Mouse (Mus musculus): Measurements from ENCODE around the gene Stab2. TPM values are rescaled to one million over a fixed set of nuclear protein-coding genes. Genes with fewer than 3 reads are reported as not detected.

Gene Stab2
- total RNA-seq, 1 experiment: 0.27 TPM

DNA sequence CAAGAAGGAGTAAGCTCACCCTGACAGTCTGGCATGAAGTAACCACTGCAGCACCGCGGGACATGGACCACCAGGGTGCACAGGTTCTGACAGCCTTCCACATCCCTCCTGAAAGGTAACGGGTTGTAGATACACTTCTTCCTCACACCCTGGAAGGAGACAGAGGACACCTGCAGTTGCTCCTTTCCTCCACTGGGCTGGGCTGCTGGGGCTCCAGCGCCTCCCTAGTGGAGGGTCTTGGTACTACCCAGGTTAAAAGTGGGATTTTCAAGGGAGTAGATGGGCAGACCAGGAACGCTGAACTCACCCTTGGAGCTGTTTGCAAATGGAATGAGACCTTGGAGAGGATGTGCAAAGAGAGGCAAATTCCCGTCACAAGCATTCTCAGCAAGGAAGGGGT lies 144.4 kb downstream of the Stab2 start:
- in situ Hi-C loops (cut with MboI; ENCODE audit: low sequenced_read_pairs in 2 of 2, unreplicated experiment in 2 of 2): no loop called here
- no peaks in the 10 kb centered on the region for H3K36me3 ChIP-seq (ENCODE audit: control insufficient read depth, insufficient read depth, low read length, poor library complexity, severe bottlenecking)
- H3K4me1 ChIP-seq (ENCODE audit: control insufficient read depth in 2 of 2, insufficient read depth in 2 of 2, low read length in 2 of 2, poor library complexity in 1 of 2): no peaks in the 10 kb centered on the region
- TF ChIP-seq CHD2 (IDR thresholded peaks at IDR 0.05; ENCODE audit: low read depth, low read length) (no peak), HCFC1 (IDR thresholded peaks at IDR 0.05; ENCODE audit: borderline replicate concordance, insufficient read depth, low read length) (no peak), MAFK (IDR thresholded peaks at IDR 0.05; ENCODE audit: insufficient read depth, low read depth, low read length) (no peak), ZNF384 (IDR thresholded peaks at IDR 0.05; ENCODE audit: low read depth, low read length) (no peak), ZC3H11A (IDR thresholded peaks at IDR 0.05; ENCODE audit: borderline replicate concordance, low read depth, low read length) (no peak)
- H3K9me3 ChIP-seq (ENCODE audit: control insufficient read depth, insufficient read depth, low read depth, low read length): no peaks in the 10 kb centered on the region
- H3K27ac ChIP-seq (ENCODE audit: insufficient read depth, low read depth, low read length, poor library complexity, severe bottlenecking): no peak overlapping the region
- peak; percentile 27 for DNase-seq (ENCODE audit: low read depth, low spot score)
- H3K9ac ChIP-seq (ENCODE audit: insufficient read depth, low read depth, low read length, poor library complexity, severe bottlenecking): no peak overlapping the region
- H3K4me3 ChIP-seq (ENCODE audit: insufficient read depth in 1 of 2, low read depth in 1 of 2, low read length in 2 of 2, poor library complexity in 1 of 2, severe bottlenecking in 1 of 2): no peak overlapping the region

DNA sequence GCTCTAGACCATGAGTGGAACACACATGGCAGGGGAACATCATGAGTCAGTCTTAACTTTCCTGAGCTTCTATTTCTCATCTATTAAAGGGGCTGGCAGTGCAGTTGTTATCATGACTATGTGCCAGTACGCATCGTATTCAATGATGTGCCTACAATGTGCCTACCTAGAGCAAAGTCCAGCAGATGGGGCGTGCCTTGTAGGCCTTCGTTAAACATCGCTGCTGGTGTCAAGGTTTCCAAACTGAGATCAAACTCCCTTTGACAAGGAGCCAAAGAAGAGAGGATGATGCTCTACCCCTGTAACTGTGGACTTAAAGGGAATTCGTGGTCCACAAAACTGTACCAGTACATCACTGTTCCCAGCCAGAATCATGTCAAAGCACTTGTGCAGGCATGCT lies 145.3 kb downstream of the Stab2 start:
- Histone ChIP-seq H3K36me3 (ENCODE audit: control insufficient read depth, insufficient read depth, low read length, poor library complexity, severe bottlenecking) (no peaks in the 10 kb centered on the region), H3K9me3 (ENCODE audit: control insufficient read depth, insufficient read depth, low read depth, low read length) (no peaks in the 10 kb centered on the region), H3K4me3 (ENCODE audit: insufficient read depth in 1 of 2, low read depth in 1 of 2, low read length in 2 of 2, poor library complexity in 1 of 2, severe bottlenecking in 1 of 2) (no peak overlapping the region), H3K4me1 (ENCODE audit: control insufficient read depth in 2 of 2, insufficient read depth in 2 of 2, low read length in 2 of 2, poor library complexity in 1 of 2) (no peaks in the 10 kb centered on the region), H3K9ac (ENCODE audit: insufficient read depth, low read depth, low read length, poor library complexity, severe bottlenecking) (no peak overlapping the region), H3K27ac (ENCODE audit: insufficient read depth, low read depth, low read length, poor library complexity, severe bottlenecking) (no peak overlapping the region)
- in situ Hi-C loops (cut with MboI; ENCODE audit: low sequenced_read_pairs in 2 of 2, unreplicated experiment in 2 of 2): no loop called here
- no peak for DNase-seq (ENCODE audit: low read depth, low spot score)
- TF ChIP-seq CHD2 (IDR thresholded peaks at IDR 0.05; ENCODE audit: low read depth, low read length): no peak
- no peak for TF ChIP-seq ZNF384 (IDR thresholded peaks at IDR 0.05; ENCODE audit: low read depth, low read length)
- TF ChIP-seq HCFC1 (IDR thresholded peaks at IDR 0.05; ENCODE audit: borderline replicate concordance, insufficient read depth, low read length): no peak
- no peak for TF ChIP-seq ZC3H11A (IDR thresholded peaks at IDR 0.05; ENCODE audit: borderline replicate concordance, low read depth, low read length)
- no peak for TF ChIP-seq MAFK (IDR thresholded peaks at IDR 0.05; ENCODE audit: insufficient read depth, low read depth, low read length)

DNA sequence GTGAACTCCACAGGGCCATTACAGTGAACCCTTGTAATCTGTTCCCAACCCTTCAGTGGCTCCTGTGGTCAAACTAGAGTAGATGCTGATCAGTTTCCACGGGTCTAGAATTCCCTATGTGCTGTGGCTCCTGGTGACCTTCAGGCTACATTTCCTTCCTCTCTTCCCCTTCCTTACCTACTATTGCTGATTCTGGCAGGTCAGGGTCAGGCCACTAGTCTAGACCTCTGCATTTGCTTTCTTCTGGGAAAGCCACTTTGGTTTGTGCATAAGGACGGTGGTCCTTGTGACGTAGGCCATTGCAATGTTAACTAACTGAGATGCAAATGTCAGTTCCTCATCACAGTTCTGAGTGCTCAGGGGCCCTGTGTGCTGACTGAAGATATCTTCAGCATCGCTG lies 147.4 kb downstream of the Stab2 start:
- Histone ChIP-seq H3K36me3 (ENCODE audit: control insufficient read depth, insufficient read depth, low read length, poor library complexity, severe bottlenecking) (no peaks in the 10 kb centered on the region), H3K9me3 (ENCODE audit: control insufficient read depth, insufficient read depth, low read depth, low read length) (no peaks in the 10 kb centered on the region), H3K4me1 (ENCODE audit: control insufficient read depth in 2 of 2, insufficient read depth in 2 of 2, low read length in 2 of 2, poor library complexity in 1 of 2) (no peaks in the 10 kb centered on the region), H3K27ac (ENCODE audit: insufficient read depth, low read depth, low read length, poor library complexity, severe bottlenecking) (no peak overlapping the region), H3K9ac (ENCODE audit: insufficient read depth, low read depth, low read length, poor library complexity, severe bottlenecking) (no peak overlapping the region), H3K4me3 (ENCODE audit: insufficient read depth in 1 of 2, low read depth in 1 of 2, low read length in 2 of 2, poor library complexity in 1 of 2, severe bottlenecking in 1 of 2) (no peak overlapping the region)
- in situ Hi-C loops (cut with MboI; ENCODE audit: low sequenced_read_pairs in 2 of 2, unreplicated experiment in 2 of 2): no loop called here
- DNase-seq (ENCODE audit: low read depth, low spot score): no peak
- TF ChIP-seq ZC3H11A (IDR thresholded peaks at IDR 0.05; ENCODE audit: borderline replicate concordance, low read depth, low read length) (no peak), ZNF384 (IDR thresholded peaks at IDR 0.05; ENCODE audit: low read depth, low read length) (no peak), HCFC1 (IDR thresholded peaks at IDR 0.05; ENCODE audit: borderline replicate concordance, insufficient read depth, low read length) (no peak), CHD2 (IDR thresholded peaks at IDR 0.05; ENCODE audit: low read depth, low read length) (no peak), MAFK (IDR thresholded peaks at IDR 0.05; ENCODE audit: insufficient read depth, low read depth, low read length) (no peak)

DNA sequence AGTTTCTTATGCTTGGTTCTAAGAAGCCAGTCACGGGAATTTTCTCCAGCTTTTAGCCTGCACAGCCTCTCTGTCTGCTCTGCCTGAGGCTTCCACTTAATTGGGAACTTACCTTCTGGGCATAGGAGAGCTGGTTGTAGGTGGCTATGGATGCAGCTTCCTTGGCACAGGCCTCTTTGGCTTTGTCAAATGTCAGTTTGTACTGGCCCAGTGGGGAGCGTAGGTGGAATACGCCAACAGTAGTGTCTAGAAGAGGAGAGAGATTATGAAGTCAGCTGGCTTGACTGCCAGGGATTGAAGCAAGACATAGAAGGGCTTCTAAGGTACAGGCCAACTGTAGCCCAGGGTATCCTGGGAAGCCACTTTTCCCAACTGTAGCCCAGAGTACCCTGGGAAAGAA lies 154.4 kb downstream of the Stab2 start:
- H3K4me3 ChIP-seq (ENCODE audit: insufficient read depth in 1 of 2, low read depth in 1 of 2, low read length in 2 of 2, poor library complexity in 1 of 2, severe bottlenecking in 1 of 2): no peak overlapping the region
- H3K36me3 ChIP-seq (ENCODE audit: control insufficient read depth, insufficient read depth, low read length, poor library complexity, severe bottlenecking): no peaks in the 10 kb centered on the region
- no peak for DNase-seq (ENCODE audit: low read depth, low spot score)
- in situ Hi-C loops (cut with MboI; ENCODE audit: low sequenced_read_pairs in 2 of 2, unreplicated experiment in 2 of 2): no loop called here
- H3K27ac ChIP-seq (ENCODE audit: insufficient read depth, low read depth, low read length, poor library complexity, severe bottlenecking): no peak overlapping the region
- TF ChIP-seq CHD2 (IDR thresholded peaks at IDR 0.05; ENCODE audit: low read depth, low read length) (no peak), HCFC1 (IDR thresholded peaks at IDR 0.05; ENCODE audit: borderline replicate concordance, insufficient read depth, low read length) (no peak), MAFK (IDR thresholded peaks at IDR 0.05; ENCODE audit: insufficient read depth, low read depth, low read length) (no peak), ZC3H11A (IDR thresholded peaks at IDR 0.05; ENCODE audit: borderline replicate concordance, low read depth, low read length) (no peak), ZNF384 (IDR thresholded peaks at IDR 0.05; ENCODE audit: low read depth, low read length) (no peak)
- H3K4me1 ChIP-seq (ENCODE audit: control insufficient read depth in 2 of 2, insufficient read depth in 2 of 2, low read length in 2 of 2, poor library complexity in 1 of 2): no peaks in the 10 kb centered on the region
- no peak overlapping the region for H3K9ac ChIP-seq (ENCODE audit: insufficient read depth, low read depth, low read length, poor library complexity, severe bottlenecking)
- no peaks in the 10 kb centered on the region for H3K9me3 ChIP-seq (ENCODE audit: control insufficient read depth, insufficient read depth, low read depth, low read length)

DNA sequence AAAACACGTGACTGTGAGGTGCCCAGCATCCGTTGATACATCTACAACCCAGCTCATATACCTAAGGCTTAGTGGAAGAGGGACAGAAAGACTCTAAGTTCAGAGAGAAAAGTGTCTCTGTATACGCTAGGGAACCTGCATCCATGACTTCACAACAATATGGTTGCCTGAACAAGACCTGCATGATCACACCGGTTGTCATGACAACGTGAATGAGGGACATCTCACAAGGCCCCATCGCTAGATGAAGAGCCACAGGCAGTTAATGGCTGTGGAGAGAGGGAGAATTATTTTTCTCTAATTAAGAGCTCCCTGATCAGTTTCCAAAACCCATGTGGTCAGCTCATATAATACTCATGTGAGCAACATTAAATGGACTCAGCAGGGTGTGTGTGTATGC lies 155.7 kb downstream of the Stab2 start:
- in situ Hi-C loops (cut with MboI; ENCODE audit: low sequenced_read_pairs in 2 of 2, unreplicated experiment in 2 of 2): no loop called here
- Histone ChIP-seq H3K9ac (ENCODE audit: insufficient read depth, low read depth, low read length, poor library complexity, severe bottlenecking) (no peak overlapping the region), H3K4me3 (ENCODE audit: insufficient read depth in 1 of 2, low read depth in 1 of 2, low read length in 2 of 2, poor library complexity in 1 of 2, severe bottlenecking in 1 of 2) (no peak overlapping the region), H3K9me3 (ENCODE audit: control insufficient read depth, insufficient read depth, low read depth, low read length) (no peaks in the 10 kb centered on the region), H3K27ac (ENCODE audit: insufficient read depth, low read depth, low read length, poor library complexity, severe bottlenecking) (no peak overlapping the region), H3K4me1 (ENCODE audit: control insufficient read depth in 2 of 2, insufficient read depth in 2 of 2, low read length in 2 of 2, poor library complexity in 1 of 2) (no peaks in the 10 kb centered on the region), H3K36me3 (ENCODE audit: control insufficient read depth, insufficient read depth, low read length, poor library complexity, severe bottlenecking) (no peaks in the 10 kb centered on the region)
- DNase-seq (ENCODE audit: low read depth, low spot score): no peak
- no peak for TF ChIP-seq HCFC1 (IDR thresholded peaks at IDR 0.05; ENCODE audit: borderline replicate concordance, insufficient read depth, low read length)
- no peak for TF ChIP-seq CHD2 (IDR thresholded peaks at IDR 0.05; ENCODE audit: low read depth, low read length)
- no peak for TF ChIP-seq ZNF384 (IDR thresholded peaks at IDR 0.05; ENCODE audit: low read depth, low read length)
- no peak for TF ChIP-seq MAFK (IDR thresholded peaks at IDR 0.05; ENCODE audit: insufficient read depth, low read depth, low read length)
- TF ChIP-seq ZC3H11A (IDR thresholded peaks at IDR 0.05; ENCODE audit: borderline replicate concordance, low read depth, low read length): no peak
